Mouse (Mus musculus) cerebellum, adult 9-10 months (tissue): ENCODE results near the gene Add2.

Experiments
- DNase-seq: peaks from one replicate; pipeline ENCODE4 v3.0.0; 2022

The Add2 gene

DNA sequence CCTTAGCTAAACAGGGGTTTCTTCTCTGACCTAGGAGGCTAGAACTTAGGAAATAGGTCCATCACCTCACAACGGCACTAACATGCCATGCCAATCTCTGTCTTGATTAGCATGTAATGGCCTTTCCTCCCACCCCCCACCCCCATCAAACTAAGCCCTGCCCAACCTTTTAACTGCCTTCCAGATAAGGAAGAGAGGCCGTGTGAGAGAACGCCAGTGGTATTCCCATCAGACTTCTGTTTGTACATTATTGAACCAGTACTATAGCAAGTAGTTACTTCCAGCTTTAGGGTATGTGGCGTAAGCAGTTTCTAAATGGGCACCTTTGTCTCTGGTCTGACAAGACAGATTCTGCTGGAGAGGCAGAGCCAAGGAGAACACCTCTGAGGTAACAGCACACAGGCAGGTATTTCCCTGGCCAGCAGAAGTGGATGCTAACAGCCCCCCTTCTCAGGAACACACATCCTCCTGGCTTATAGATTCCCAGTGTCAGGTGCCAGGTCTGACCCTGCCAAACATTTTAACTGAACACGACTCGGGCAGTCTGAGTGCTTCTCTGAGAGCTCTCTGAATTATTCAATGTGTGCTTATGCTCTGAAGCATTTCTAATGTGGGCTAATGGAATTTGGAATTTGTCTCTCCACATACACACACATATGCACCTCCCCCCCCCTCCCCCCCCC lies 22.2 kb downstream of the Add2 start:
- no peak for DNase-seq

DNA sequence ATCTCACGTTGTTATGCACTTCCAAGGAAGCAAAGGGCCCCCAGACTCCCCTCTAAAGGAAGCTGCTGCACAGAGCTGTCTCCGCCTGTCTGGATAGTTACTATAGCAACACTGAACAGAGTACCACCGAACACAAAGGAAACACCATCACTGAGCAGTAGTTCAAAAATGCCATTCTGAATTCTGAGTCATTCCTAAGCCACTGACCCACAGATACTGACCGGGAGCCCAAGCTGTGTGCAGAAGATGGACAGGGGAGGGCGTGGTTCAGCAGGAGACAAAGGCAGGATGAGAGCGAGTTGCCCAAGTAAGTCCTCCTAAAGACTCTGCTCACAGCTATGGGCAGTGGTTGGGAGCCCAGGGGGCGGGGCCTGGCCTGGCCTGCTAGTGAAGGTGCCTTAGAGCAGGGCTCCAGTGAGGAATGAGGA lies 23.6 kb downstream of the Add2 start:
- no peak for DNase-seq

DNA sequence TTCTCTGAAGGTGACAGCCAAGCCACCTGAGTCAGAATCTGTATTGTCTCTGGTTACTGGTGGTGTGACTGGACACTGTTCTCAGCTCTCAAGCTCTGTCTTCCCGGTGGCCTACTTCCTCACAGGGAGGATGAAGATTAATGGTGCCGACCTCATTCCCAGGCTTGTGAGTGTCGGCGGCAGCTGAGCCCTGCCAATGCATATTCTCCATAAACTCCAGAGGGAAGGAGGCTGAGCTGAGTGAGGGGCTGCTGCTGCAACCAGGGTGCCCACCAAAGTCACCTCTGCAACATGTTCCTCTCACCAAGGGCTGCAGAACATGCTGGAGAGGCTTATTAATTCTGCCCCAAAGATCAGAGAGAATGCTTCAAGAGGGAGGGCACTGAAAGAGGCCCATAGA lies 24.1 kb downstream of the Add2 start:
- no peak for DNase-seq

DNA sequence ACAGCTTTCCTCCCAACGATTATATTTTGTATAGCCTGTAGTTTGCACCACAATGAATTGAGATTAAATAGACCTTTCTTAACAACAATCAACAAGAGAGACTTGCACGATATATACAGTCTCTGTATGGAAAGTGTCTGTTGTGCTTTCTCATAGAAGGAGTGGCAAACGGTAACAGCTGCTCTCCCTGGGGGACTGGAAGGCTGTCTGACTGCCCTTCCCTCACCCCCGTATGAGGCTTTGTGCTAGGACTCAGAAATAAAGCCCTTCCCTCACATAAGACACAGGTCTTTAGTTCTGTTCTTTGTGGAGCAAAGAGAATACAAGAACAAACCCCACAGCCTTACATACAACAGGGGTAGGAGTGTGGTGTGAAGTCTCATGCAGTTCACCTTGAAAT lies 24.6 kb downstream of the Add2 start:
- DNase-seq: no peak

DNA sequence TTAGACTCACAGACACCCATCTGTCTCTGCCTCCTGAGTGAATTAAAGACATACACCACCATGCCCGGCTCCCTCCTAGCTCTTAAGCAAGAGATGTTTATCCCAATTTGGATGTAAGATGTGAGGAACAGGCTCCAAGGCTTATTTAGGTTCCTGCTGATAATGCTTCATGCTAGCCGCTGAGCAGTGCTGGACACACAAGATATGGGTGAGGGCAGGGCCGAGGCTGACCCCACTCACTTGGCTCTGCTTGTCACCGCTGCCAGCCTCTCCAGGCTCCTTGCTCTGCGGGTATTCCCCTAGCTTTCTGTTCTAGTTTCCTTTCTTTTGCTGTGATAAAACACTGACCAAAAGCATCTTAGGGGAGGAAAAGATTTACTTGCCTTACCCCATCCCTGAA lies 25.1 kb downstream of the Add2 start:
- DNase-seq: no peak

DNA sequence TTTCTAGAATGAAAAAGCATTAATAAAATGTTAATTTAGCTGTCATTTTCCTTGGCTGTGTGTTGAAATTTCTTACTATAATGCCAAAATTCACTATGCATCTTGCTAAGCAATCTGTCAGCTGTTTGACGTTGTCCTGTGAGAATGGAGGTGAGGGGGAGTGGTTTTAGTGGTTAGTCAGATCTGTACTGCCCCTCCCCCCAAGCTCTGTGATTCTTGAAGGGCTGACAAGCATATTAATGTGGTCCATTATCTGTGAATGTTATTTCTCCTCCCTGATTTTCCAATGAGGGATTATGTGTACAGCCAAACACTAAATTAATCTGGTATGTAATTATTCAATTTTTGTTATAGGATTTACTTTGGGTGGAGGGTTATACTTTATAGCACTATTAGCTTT lies 30.0 kb downstream of the Add2 start:
- no peak for DNase-seq

DNA sequence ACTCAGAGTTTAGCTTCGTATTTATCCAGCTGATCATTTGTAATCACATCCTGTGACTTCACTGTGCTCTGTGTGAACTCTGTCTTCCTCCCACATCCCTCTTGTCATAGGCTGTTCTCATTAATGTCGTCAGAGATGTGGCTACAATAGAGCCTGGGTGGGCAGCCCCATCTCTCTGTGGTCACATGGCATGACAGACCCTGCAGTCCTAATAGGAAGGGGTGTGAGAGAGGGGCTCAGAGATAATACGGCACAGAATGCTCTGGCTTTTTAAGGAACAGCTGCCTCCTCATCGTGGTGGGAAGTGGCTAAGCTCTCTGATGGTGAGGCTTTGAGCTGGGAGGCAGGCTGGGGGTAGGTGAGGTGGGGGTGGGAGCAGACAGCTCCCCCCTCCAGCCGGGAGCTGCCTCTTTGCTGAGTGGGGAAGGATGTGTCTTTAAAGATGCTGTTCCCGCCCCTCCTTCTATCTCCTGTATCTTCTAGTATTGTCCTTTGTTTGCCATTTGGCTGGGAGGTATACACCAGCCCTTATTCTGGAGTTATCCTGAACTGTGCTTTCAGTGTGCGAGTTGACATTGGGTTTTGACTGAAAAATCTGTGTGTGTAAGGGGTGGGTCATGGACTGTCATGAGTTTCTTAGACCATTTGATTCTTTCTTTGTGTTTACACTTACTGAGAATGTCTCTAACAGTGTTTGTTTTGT lies 30.8 kb downstream of the Add2 start:
- DNase-seq: no peak

DNA sequence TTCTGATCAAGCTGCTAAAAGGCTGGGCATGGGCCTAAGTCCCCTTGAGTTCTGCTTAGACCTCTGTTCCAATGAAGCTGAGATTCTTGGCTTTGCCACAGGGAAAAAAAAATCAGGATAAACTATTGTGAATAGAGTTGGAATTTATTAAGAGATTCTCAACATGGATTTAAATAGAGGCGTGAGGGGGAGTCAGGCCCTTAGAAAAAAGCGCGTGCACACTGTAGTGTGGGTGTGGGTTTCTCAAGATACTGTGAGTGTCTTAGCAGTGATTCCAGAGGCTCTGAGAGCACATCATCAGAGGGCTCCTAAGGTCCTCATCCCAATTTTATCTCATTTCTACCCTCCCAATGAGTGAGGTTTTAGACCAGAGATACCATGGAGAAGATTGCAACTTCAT lies 31.7 kb downstream of the Add2 start:
- DNase-seq: no peak

DNA sequence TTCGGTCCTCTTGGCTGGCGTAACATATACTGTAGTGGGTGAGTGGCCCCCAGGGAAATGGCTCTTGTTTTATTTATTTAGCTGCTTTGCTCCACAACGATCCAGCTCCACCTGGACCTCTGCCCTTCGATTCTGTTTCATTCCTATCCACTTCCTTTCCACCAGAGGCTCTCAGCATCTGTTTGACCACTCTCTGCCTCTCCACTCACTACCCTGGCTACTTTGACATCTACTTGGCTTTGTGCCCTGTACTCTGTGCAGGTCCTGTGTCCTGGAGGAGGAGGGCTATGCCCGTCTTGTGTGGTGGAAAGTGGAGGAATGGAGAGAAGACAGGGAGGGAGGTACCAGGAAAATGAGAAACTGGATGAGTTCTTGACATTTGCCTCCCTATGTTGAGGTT lies 33.7 kb downstream of the Add2 start:
- DNase-seq: no peak

DNA sequence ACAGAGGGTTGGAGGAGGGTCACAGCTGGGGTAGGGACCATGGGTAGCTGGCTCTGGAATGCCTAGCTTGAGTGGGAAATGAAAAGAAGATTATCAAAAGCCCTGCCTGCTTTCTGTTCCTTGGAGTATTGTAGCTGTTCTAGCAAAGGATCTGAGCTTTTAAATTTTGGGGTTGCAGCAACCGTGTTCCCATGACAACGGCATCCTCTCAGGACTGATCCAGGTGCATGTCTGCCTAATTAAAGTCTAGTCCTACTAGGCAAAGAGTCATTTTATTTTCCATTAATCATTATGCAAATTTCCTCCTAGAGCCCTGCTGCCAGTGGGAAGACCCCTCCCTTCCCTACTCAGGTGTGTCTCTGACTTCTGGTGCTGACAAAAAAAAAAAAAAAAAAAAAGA lies 34.2 kb downstream of the Add2 start:
- no peak for DNase-seq

DNA sequence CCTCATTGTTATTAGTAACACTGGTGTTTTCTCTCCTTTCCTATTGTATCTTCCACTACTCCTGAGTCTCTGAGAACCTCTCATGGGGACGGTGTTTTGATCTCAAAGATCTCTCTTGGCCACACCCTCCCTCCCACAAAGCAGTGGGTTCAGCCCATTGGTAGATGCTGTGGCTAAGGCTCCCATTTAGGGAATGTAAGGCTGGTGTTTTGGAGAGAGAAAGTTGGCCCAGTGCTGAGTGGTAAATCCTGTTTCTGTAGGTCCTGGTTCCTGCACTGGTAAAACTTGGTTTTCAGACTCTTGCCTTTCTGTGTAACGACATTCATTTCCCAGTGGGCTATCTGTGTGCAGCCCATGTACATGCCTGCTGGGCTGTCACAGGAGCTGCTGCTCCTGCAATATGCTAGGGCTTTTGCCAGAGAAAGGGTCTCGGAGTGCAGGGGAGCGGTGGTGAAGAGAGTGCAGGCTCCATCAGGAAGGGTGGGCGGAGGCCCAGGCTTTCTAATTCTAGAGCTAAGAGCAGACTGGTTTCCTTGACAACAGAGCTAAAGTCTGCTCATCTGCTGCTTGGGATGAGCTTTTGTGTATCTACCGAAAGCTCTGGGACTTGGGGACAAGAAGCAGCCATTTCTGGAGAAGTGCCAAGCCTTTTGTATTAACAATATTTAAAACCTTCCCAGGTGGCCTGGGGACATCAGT lies 36.0 kb downstream of the Add2 start:
- peak; percentile 57 for DNase-seq

DNA sequence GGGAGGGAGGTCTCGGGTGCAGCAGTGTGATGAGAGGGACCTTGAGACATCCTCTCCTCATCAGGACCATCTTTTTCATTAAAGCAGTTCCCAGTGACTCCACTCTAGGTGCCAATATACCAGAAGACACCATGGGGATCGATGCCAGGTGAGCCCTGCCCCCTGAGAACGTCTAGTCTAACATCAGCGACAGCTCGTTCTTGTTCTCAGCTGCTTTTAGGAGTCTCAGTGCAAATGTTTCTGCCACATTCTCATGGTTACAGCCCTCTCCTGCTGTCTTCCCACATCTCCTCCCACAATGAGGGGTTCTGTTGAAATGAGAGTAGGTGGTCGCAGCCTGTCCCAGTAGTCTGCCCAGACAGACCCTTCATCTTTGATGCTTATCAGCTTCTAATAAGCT lies 38.2 kb downstream of the Add2 start:
- no peak for DNase-seq

DNA sequence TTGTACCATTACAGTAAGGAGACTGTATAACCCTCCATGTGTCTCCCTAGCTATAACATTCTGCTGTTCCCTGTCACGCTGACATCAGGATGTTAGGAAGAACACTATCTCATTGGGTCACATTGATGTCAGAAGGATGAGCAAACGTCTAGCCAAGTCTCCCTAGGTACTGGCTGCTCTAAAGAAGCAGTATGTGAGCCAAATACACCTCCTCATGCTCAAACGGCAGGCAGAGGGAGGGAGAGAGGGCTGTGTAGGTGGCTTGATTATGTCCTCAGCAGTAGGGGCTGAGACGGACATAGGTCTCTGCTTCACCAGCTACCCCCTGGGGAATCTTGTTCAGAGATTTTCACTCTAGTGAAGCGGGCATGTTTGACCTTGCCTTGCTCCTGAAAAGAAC lies 38.7 kb downstream of the Add2 start:
- no peak for DNase-seq

DNA sequence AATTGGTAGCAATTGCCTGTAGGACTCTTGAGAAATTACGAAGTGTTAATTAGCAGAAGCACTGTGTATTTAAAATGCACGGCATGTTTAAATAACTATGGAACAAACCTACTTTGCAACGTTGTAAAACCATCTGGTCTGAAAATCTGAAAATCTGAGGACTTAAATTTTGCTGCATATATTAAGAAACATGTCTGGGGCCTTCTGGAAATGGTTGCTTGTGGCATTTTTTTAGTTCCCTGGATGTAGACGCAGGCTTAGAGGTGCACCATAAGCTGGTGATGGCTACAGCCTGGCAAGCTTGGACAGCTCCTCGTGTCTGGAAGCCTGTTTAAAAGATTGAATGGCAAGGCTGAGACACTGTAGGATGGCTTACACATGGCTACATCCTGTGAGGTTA lies 40.5 kb downstream of the Add2 start:
- DNase-seq: no peak

DNA sequence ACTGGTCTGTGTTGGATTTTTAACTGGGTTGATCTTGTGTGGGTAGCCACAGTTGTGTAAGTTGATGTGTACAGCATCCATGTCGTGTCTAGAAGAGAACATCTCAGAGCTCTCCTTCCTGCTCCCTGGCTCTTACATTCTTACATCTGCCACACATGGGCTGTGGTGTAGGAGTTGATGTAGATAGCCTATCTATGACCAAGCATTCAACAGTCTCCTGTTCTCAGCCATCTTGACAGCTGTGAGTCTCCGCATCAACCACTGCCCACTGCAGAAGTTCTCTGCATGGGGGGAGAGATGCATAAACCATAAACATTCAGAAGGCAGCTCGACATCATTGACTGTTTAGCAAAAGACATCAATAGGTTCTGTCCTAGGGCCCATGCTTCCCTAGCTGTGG lies 41.4 kb downstream of the Add2 start:
- no peak for DNase-seq

DNA sequence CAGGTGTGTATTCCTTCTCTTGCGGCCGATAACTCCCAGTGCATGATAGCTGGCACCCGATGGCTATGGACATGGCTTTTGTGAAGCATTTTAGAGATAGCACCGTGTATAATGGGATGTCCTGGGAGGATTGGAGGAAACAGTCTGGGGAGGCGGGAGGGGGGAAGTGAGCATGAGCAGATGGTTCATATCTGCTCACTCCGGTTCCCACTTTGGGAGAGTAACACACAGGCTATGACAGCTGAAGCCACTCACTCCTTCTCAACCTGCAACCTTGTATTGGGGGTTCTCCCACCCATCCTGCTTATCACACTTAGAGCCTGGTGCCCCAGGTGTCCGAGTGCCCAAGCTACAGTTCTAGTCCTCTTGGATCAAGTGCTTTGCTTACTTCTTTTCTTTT lies 41.8 kb downstream of the Add2 start:
- DNase-seq: no peak

DNA sequence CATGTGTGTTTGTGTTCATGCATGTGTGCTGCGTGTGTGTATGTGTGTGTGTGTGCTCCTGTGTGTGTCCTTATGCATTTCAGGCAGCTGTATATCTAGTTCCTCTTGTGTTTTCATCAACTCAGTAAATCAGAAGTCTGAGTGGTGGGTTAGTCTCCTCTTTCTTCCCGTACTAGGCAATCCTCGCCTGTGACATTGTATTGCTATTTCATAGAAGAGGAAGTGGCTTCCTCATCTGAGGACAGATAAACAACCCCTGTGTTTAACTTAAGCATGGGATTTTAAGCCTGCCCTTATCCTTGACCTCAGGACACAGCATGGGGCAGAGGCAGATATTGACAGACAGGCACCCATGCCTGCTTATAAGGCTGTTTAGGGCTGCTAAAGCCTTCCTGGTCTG lies 45.4 kb downstream of the Add2 start:
- no peak for DNase-seq

DNA sequence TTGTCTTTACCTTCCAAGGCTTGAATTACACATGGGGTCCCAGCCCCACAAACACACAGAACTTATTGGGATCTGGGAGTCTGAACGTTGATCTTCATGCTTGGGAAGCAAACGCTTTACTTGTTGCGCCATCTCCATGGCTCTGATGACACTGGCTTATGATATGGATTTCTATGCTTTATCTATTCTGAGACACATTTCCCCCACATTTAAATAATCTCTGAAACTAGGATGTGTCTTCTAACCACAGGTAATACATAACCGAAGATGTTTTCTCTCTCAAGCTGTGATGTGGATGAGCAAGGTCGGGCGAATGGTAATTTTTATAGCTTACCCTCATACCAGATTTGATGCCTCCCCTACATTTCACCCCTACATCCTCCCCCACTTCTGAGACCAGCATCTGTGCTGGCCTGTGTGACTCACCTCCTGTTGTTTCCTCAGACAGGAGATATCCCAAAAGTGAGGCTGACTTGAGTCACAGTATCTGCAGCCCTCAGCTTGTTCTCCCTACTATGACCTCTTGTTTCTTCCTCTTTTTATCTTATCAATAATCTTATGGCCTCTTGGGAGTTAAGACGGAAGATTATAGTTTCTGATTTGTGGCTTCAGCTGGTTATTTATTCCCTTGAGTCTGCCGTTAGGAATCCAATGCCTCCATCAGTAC lies 46.2 kb downstream of the Add2 start:
- no peak for DNase-seq

DNA sequence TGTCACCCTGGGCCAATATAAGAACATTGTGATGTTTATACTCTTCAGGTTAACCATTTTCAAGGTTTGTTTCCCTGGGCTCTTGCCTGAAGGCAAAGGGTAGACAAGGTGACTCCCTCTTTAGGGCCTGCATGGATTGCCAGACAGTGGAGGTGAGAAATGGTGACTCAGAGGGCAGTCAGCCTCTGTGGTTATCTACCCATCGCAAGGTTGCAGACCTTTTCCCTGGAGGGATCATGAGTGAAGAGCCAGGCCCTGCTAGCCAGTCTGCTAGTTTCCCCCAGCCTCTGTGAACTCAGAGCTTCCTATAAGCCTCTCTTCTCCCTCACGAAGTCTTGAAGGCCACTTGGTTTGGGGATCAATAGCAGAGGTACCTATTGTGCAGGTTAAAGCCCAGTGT lies 48.0 kb downstream of the Add2 start:
- no peak for DNase-seq

DNA sequence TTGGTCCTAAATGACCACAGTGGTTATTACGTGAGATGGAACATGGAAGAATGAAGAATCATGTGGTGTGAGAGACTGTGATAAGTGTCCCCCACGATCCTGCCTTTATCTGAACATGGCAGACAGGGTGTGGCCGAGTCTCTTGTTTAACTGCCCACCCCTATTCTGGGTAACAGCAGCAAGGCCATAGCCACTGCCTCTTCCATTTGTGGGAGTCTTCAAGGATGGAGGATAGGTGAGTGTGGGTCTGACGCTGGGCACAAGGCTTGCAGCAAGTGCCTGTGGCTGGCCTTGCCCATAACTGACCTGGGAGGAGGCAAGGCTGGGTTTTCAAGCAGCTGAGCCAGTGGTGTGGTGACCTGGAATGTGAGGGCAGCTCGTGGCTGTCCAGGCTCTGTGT lies 49.4 kb downstream of the Add2 start:
- DNase-seq: no peak

DNA sequence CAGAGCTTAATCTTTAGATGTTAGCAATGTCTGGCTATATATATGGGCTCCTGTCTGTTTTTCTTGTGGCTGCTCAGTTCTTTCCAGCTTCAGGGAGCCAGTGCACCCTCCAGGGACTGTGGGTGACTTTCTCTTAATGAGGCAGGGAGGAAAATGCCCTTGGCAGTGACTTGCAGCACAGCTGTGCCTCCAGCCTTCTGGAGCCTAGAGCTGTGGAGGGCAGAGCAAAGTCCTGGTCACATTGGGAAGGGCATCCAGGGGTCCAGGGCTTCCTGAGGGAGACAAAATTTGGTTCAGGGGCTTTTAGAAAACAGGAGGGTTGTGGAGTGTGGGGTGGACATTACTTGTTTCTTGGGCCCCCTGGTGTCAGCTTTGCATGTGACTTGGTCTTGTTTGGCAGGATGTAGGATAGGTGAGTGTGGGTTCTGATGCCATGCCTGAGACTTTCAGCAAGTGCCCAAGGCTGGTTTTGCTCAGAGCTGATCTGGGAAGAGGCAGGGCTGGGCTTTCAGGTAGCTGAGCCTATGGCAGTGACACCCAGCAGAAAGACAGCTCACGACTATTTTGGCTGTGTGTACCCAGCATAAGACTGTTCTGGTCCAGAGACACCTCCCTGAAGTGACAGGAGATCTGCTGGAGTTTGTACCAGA lies 50.0 kb downstream of the Add2 start:
- DNase-seq: no peak

DNA sequence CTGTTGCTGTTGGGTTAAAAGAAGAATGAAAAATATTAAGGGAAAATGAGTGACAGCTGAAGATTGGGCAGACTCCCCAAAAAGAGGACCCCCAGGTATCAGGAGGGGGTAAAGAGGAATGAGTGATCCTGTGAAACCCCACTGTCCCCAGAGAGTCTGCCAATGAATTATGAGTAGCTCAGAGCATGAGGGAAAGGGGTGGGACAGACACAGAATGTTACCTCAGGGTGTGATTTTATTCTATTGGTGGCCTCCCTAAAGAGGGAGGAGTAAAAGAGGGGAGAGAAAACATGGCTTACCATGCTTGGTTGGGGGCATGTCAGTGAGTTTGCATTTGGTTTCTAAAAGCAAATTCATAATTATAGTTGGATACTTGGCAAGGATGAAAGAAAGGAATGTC lies 50.8 kb downstream of the Add2 start:
- no peak for DNase-seq

DNA sequence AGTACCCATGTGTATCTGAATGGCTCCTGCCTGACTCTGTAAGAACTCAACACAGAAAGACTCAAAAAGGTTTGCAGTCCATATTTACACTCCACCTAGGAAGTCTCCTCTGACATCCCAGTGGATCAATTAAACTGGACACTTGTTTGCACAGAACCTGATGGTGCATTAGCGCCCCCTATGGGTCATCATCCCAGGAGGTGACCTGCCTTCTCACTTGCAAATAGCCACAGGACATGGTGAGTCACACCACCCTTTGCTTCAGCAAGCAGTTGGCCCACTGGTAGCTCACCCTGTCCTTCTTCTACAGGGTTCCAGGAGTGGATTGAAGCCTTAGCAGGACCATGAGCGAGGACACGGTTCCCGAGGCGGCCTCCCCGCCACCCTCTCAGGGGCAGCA lies 57.0 kb downstream of the Add2 start:
- peak; percentile 87 for DNase-seq
